Mouse (Mus musculus): ENCODE measurements around the gene Osbpl3. TPM values are rescaled to one million over a fixed set of nuclear protein-coding genes. Genes with fewer than 3 reads are reported as not detected.

Osbpl3 gene
- 1 to 10 TPM; 8.7 to 9.6 TPM for total RNA-seq (2023)

GRCm38 (mm10) chr6:50455829-50456469 is at the start of gene Osbpl3:
Gene Osbpl3, minus strand, starts transcription at chr6:50456201.

GRCm38 (mm10) chr6:50263670-50264069 is 192.3 kb downstream of the Osbpl3 start, which contains the start of gene Gsdme:
Gene Gsdme, minus strand, starts transcription at chr6:50263862.

Other genes starting within 250 kb of the Osbpl3 start
- 10 to 100 TPM; 97.2 to 99.2 TPM for gene Gsdme, start 192.3 kb downstream of the Osbpl3 start, total RNA-seq (2023)
- 10 to 100 TPM; 18.0 to 20.2 TPM for gene Cycs, start 110.3 kb upstream of the Osbpl3 start, total RNA-seq (2023)
- under 1 TPM; 0.71 to 0.80 TPM for gene 4921507P07Rik, start 140.4 kb upstream of the Osbpl3 start, total RNA-seq (2023)
- not detected for gene Npvf, start 198.2 kb upstream of the Osbpl3 start, total RNA-seq (2023)